Mouse (Mus musculus): ENCODE measurements at regions not wholly inside any gene's neighbourhood (a gene's known extent, or its start where the extent isn't known, plus 50 kb on each side); places are given as distances from the start of the nearest gene placed in this dataset.
A peak's percentile ranks its signal among the peaks of the same experiment; 100 is the strongest.

DNA sequence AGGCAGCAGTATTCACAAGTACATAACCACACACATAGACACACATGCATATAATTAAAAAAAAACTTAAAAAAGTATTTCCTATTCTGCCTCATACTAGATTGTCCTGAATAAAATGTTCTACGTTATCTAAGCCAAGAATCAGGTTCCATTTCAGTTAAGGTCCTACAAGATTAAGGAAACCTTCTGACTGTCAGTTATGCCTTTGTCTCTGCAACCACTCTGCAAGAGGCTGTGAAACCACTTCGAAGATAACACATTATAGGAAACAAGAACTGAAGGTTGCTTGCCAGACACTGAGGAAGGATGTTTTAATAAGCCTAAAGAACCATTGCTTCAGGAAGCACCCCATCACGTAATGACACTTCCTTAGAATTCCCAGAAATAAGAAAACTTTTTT, 385.9 kb downstream of the Gm16223 start:
- H3K9ac ChIP-seq (replicated peaks; ENCODE audit: low read length): no peak overlapping the region
- WGBS: 71% methylated on average over 3 of the region's 3 CpGs
- H3K4me2 ChIP-seq (ENCODE audit: low read depth, low read length): no peak overlapping the region
- no peak overlapping the region for H3K4me3 ChIP-seq (ENCODE audit: low read depth, low read length)
- no peak for DNase-seq (ENCODE audit: low spot score)
- no peaks in the 10 kb centered on the region for H3K9me3 ChIP-seq (replicated peaks; ENCODE audit: control insufficient read depth, low read length)
- no peak for ATAC-seq (replicated peaks; ENCODE audit: insufficient number of reproducible peaks, low FRiP score, low TSS enrichment, low read depth)
- H3K27me3 ChIP-seq (ENCODE audit: control insufficient read depth, insufficient read depth, low read length): no peaks in the 10 kb centered on the region
- H3K36me3 ChIP-seq (replicated peaks; ENCODE audit: control insufficient read depth, insufficient read depth, low read depth, low read length): no peaks in the 10 kb centered on the region
- no peaks in the 10 kb centered on the region for H3K4me1 ChIP-seq (ENCODE audit: control insufficient read depth, insufficient read depth, low read length)
- H3K27ac ChIP-seq (replicated peaks; ENCODE audit: low read depth, low read length): no peak overlapping the region

DNA sequence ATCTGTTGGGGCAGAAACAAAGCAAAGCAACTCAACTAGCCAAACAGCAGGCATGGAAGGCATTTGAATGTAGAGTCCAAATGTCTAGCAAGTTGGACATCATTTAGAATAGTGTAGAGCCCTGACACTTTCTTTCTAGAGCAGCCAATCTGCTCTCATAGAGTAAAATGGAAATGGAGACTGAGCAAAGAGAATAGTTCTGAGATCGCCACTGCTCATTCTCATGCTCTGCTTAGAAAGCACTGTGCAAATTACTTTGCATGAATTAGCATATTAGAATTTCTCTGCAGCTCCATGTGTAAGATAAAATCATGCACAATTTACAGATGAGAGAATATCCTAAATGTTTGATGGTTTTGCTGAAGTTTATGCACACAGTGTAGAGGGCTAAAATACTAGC, 393.4 kb downstream of the Gm16223 start:
- Histone ChIP-seq H3K27me3 (ENCODE audit: control insufficient read depth, insufficient read depth, low read length) (no peaks in the 10 kb centered on the region), H3K27ac (replicated peaks; ENCODE audit: low read depth, low read length) (no peak overlapping the region), H3K36me3 (replicated peaks; ENCODE audit: control insufficient read depth, insufficient read depth, low read depth, low read length) (no peaks in the 10 kb centered on the region), H3K4me3 (ENCODE audit: low read depth, low read length) (no peak overlapping the region), H3K4me2 (ENCODE audit: low read depth, low read length) (no peak overlapping the region), H3K9me3 (replicated peaks; ENCODE audit: control insufficient read depth, low read length) (no peaks in the 10 kb centered on the region), H3K4me1 (ENCODE audit: control insufficient read depth, insufficient read depth, low read length) (no peaks in the 10 kb centered on the region), H3K9ac (replicated peaks; ENCODE audit: low read length) (no peak overlapping the region)
- no peak for DNase-seq (ENCODE audit: low spot score)
- no peak for ATAC-seq (replicated peaks; ENCODE audit: insufficient number of reproducible peaks, low FRiP score, low TSS enrichment, low read depth)
- 91% methylated on average over 1 of the region's 1 CpGs for whole genome bisulfite sequencing

DNA sequence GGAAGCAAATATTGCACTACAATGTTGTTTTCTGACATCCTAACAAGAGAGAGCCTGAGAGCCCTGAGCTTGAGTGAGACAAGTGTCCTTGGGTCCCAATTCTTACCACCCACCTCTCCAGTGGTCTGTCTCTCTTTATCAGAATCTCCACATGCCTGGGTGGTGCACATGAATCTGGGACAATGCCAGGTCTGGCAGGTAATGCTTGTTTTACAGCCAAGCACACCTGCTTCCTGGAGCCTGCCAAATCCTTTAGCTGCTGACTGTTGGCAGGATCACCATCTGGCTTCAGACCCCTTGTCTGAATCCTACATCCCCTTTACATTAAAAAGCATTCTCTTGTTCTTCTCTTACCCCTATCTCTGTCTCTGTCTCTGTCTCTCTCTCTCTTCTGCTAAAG, 397.1 kb downstream of the Gm16223 start:
- Histone ChIP-seq H3K27me3 (ENCODE audit: control insufficient read depth, insufficient read depth, low read length) (no peaks in the 10 kb centered on the region), H3K4me3 (ENCODE audit: low read depth, low read length) (no peak overlapping the region), H3K4me1 (ENCODE audit: control insufficient read depth, insufficient read depth, low read length) (no peaks in the 10 kb centered on the region), H3K9me3 (replicated peaks; ENCODE audit: control insufficient read depth, low read length) (no peaks in the 10 kb centered on the region), H3K9ac (replicated peaks; ENCODE audit: low read length) (no peak overlapping the region), H3K27ac (replicated peaks; ENCODE audit: low read depth, low read length) (no peak overlapping the region), H3K36me3 (replicated peaks; ENCODE audit: control insufficient read depth, insufficient read depth, low read depth, low read length) (no peaks in the 10 kb centered on the region), H3K4me2 (ENCODE audit: low read depth, low read length) (no peak overlapping the region)
- no peak for ATAC-seq (replicated peaks; ENCODE audit: insufficient number of reproducible peaks, low FRiP score, low TSS enrichment, low read depth)
- no peak for DNase-seq (ENCODE audit: low spot score)

DNA sequence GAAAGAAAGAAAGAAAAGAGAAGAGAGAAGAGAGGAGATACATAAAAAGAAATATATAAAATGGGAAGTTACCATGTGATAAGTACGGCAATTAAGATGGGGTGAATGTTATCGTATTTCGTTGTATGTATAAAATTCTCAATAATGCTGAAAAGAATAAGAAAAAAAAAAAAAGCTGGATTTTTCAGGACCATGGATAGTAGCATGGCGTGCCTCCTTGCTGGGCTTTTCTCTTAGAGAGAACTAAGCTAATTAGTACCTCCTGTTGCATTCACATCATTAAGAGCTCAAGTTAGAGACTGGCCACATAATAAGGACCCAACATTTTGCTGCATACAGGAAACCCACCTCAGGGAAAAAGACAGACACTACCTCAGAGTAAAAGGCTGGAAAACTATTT, 405.7 kb downstream of the Gm16223 start:
- DNase-seq (ENCODE audit: low spot score) (peak; percentile 55), ATAC-seq (replicated peaks; ENCODE audit: insufficient number of reproducible peaks, low FRiP score, low TSS enrichment, low read depth) (no peak)
- no peak overlapping the region for H3K27ac ChIP-seq (replicated peaks; ENCODE audit: low read depth, low read length)
- H3K4me3 ChIP-seq (ENCODE audit: low read depth, low read length): no peak overlapping the region
- 83% methylated on average over 4 of the region's 4 CpGs for WGBS
- H3K27me3 ChIP-seq (ENCODE audit: control insufficient read depth, insufficient read depth, low read length): no peaks in the 10 kb centered on the region
- H3K4me2 ChIP-seq (ENCODE audit: low read depth, low read length): no peak overlapping the region
- H3K9me3 ChIP-seq (replicated peaks; ENCODE audit: control insufficient read depth, low read length): no peaks in the 10 kb centered on the region
- H3K36me3 ChIP-seq (replicated peaks; ENCODE audit: control insufficient read depth, insufficient read depth, low read depth, low read length): no peaks in the 10 kb centered on the region
- H3K4me1 ChIP-seq (ENCODE audit: control insufficient read depth, insufficient read depth, low read length): no peaks in the 10 kb centered on the region
- no peak overlapping the region for H3K9ac ChIP-seq (replicated peaks; ENCODE audit: low read length)

DNA sequence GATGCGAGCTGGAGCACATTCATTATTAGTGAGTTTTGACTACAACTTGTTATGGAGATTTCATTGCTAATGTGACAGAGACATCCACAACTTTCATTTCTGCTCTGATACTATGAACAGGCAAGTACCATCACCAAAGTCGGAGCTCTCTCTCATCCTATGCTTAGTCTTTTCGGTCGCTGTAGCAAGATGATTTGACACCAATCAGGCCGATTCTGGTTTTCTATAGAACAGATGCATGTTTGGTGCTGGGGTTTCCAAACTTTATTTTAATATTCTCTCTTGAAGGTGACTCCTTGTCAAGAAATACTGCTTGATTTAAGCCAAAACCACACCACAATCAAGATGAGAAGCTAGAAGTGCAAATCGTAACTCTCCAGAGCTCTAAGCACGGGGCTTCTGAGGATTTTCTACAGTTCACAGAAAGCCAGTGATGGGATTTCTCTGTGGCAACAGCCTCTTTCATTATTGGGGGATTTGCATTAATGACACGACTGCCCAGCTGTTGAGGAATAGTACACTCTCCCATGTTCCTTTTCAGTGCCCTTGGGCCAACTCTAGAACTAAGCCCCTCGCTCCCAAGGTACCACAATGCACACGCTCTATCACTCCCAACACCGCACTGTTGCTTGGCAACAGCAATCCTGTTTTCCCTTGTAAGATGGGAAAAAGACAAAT, 434.5 kb downstream of the Gm16223 start:
- Histone ChIP-seq H3K27me3 (ENCODE audit: control insufficient read depth, insufficient read depth, low read length) (no peaks in the 10 kb centered on the region), H3K9ac (replicated peaks; ENCODE audit: low read length) (no peak overlapping the region), H3K27ac (replicated peaks; ENCODE audit: low read depth, low read length) (no peak overlapping the region), H3K4me3 (ENCODE audit: low read depth, low read length) (no peak overlapping the region), H3K4me2 (ENCODE audit: low read depth, low read length) (no peak overlapping the region), H3K36me3 (replicated peaks; ENCODE audit: control insufficient read depth, insufficient read depth, low read depth, low read length) (no peaks in the 10 kb centered on the region), H3K4me1 (ENCODE audit: control insufficient read depth, insufficient read depth, low read length) (no peaks in the 10 kb centered on the region), H3K9me3 (replicated peaks; ENCODE audit: control insufficient read depth, low read length) (no peaks in the 10 kb centered on the region)
- no peak for ATAC-seq (replicated peaks; ENCODE audit: insufficient number of reproducible peaks, low FRiP score, low TSS enrichment, low read depth)
- DNase-seq (ENCODE audit: low spot score): no peak
- 81% methylated on average over 11 of the region's 11 CpGs for WGBS

DNA sequence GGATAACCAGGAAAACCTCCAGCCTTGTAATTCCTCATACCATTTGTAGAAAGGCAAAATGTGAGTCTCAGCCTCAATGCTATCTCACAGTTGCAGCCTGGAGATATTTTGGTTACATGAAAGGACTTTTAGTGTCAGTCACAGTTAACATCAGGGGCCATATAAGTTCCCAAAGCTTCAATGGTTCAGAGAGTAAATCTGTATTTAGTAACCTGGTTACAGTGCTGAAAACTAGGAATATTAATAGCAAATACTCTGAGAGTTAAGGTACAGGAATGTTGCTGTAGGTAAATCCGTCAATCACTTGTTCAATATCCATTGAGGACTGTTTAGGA, 435.0 kb downstream of the Gm16223 start:
- DNase-seq (ENCODE audit: low spot score) (no peak), ATAC-seq (replicated peaks; ENCODE audit: insufficient number of reproducible peaks, low FRiP score, low TSS enrichment, low read depth) (no peak)
- WGBS: 89% methylated on average over 1 of the region's 1 CpGs
- H3K4me3 ChIP-seq (ENCODE audit: low read depth, low read length): no peak overlapping the region
- no peak overlapping the region for H3K27ac ChIP-seq (replicated peaks; ENCODE audit: low read depth, low read length)
- H3K9ac ChIP-seq (replicated peaks; ENCODE audit: low read length): no peak overlapping the region
- H3K27me3 ChIP-seq (ENCODE audit: control insufficient read depth, insufficient read depth, low read length): no peaks in the 10 kb centered on the region
- no peaks in the 10 kb centered on the region for H3K9me3 ChIP-seq (replicated peaks; ENCODE audit: control insufficient read depth, low read length)
- H3K4me2 ChIP-seq (ENCODE audit: low read depth, low read length): no peak overlapping the region
- H3K4me1 ChIP-seq (ENCODE audit: control insufficient read depth, insufficient read depth, low read length): no peaks in the 10 kb centered on the region
- no peaks in the 10 kb centered on the region for H3K36me3 ChIP-seq (replicated peaks; ENCODE audit: control insufficient read depth, insufficient read depth, low read depth, low read length)

DNA sequence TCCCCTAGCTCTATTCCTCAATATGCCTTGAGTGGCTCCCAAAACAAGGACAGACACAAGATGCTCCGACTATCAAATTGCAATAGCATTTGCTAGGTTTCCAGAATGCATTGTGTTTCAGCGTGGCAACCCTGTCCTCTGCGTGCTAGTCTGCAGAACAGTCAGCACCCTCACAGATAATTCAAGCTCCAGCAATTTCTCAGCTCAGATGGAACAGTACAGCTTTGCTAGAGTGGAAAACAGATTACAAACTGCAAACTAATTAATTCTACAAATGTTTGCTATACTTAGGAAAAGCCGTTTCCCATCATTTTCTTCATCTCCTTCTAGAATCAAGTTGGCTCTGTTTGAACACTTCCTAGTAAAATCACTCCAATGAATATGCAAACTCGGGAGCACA, 441.4 kb downstream of the Gm16223 start:
- Histone ChIP-seq H3K4me3 (ENCODE audit: low read depth, low read length) (no peak overlapping the region), H3K4me2 (ENCODE audit: low read depth, low read length) (no peak overlapping the region), H3K27ac (replicated peaks; ENCODE audit: low read depth, low read length) (no peak overlapping the region), H3K4me1 (ENCODE audit: control insufficient read depth, insufficient read depth, low read length) (no peaks in the 10 kb centered on the region), H3K9me3 (replicated peaks; ENCODE audit: control insufficient read depth, low read length) (no peaks in the 10 kb centered on the region), H3K9ac (replicated peaks; ENCODE audit: low read length) (no peak overlapping the region), H3K27me3 (ENCODE audit: control insufficient read depth, insufficient read depth, low read length) (no peaks in the 10 kb centered on the region), H3K36me3 (replicated peaks; ENCODE audit: control insufficient read depth, insufficient read depth, low read depth, low read length) (no peaks in the 10 kb centered on the region)
- no peak for DNase-seq (ENCODE audit: low spot score)
- no peak for ATAC-seq (replicated peaks; ENCODE audit: insufficient number of reproducible peaks, low FRiP score, low TSS enrichment, low read depth)
- WGBS: 72% methylated on average over 5 of the region's 5 CpGs

DNA sequence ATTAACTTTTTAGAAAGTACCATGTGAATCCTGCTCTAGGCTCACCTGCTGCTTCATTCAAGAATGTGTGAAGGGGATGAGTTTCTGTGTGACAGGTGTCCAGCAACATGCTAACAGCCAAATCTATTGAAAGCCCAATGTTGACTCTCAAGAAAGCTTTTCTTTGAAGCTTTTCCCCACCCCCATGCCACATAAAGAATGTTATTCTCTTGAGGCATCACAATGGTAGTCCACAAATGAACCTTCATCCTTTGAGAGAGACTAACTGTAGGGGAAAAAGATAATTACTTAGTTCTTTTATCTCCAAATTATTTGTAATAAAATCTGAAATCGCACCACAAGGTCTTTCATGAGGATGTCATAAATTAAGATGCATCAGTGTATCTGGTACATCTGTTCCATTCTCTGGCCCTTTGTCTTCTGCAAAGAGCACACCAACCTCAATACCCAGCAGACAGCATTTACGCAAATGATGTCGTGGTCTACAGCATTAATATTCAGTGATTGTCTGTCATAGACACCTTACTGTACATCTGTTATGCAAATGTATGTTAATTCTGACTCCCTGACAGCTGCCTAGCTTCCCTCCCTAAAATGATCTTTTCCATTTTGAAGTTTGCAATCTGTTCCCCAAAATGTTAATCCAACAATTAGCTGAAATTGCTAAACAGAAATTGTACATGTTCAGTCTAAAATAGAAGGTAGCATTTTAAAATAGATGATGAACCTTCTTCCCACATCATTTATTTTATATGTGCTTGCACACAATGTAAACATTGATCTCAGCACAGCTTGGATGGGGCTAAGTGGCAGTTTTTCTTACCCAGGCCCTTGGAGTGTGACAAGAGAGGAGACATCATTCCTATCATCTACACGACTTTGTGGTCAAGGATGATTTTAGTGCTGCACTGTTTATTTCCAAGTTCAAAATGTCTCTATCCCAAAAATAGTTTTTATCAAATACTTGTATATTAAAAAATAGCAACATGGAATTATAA, 455.7 kb downstream of the Gm16223 start:
- no peaks in the 10 kb centered on the region for H3K4me1 ChIP-seq (ENCODE audit: control insufficient read depth, insufficient read depth, low read length)
- 76% methylated on average over 4 of the region's 4 CpGs for WGBS
- no peak overlapping the region for H3K27ac ChIP-seq (replicated peaks; ENCODE audit: low read depth, low read length)
- H3K9me3 ChIP-seq (replicated peaks; ENCODE audit: control insufficient read depth, low read length): no peaks in the 10 kb centered on the region
- H3K36me3 ChIP-seq (replicated peaks; ENCODE audit: control insufficient read depth, insufficient read depth, low read depth, low read length): no peaks in the 10 kb centered on the region
- ATAC-seq (replicated peaks; ENCODE audit: insufficient number of reproducible peaks, low FRiP score, low TSS enrichment, low read depth) (no peak), DNase-seq (ENCODE audit: low spot score) (no peak)
- no peak overlapping the region for H3K4me3 ChIP-seq (ENCODE audit: low read depth, low read length)
- H3K9ac ChIP-seq (replicated peaks; ENCODE audit: low read length): no peak overlapping the region
- no peak overlapping the region for H3K4me2 ChIP-seq (ENCODE audit: low read depth, low read length)
- H3K27me3 ChIP-seq (ENCODE audit: control insufficient read depth, insufficient read depth, low read length): no peaks in the 10 kb centered on the region
